Mouse (Mus musculus): ENCODE results near the gene Mfap1a. TPM values are rescaled to one million over a fixed set of nuclear protein-coding genes. Genes with fewer than 3 reads are reported as not detected.

Gene Mfap1a
- polyA plus RNA-seq, 1 experiment, result 4.9 TPM

DNA sequence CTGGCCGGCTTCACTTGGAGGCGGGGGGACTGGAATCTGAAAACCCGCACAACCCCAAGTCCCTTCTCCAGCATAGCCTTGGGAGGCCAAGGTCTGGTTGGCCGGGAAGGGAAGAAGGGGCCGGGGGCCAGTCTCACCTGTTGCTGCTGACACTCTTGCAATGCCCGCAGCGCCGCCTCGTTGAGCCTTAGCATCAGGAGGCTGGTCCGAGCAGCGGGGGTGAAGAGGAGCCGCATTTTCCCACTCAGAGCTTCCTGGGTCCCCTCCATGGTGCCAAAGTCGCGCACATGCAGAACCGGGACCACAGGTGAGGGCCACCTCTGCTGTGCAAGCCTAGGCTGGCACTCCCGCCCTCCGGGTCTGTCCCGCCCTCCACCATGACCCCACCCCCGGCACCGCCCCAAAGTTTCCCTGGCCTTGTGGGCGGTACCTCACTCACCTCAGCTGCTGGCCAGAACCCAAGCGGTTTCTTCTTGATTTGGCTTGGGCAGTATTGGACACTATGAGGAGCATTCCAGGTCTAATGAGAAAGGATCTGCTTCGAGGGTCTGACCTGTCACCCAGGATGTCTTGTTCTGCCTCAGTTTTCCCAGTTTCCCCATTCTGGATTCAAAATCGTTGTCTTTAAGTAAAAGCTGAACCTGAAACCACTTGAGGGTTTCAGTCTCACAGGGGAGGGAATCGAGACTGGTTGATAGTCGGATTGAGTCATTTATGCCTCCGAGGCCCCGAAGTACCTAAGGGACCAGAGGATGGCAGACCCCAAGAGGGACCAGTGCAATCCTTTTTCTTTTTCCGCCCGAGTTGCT is 64.0 kb downstream of the Mfap1a start:
- 2% methylated on average over 30 of the region's 30 CpGs for WGBS
- Histone ChIP-seq H3K4me1 (ENCODE audit: control insufficient read depth, insufficient read depth, low read length) (0 out of 2 replicates have a peak, but pooled peaks cover 2% of the 10 kb centered on the region), H3K4me3 (replicated peaks; ENCODE audit: extremely low read depth, low read depth, low read length) (peak overlapping the region; percentile 52)
- TF ChIP-seq CTCF (IDR thresholded peaks at IDR 0.05; ENCODE audit: insufficient read depth, low read length) (no peak), POLR2A (IDR thresholded peaks at IDR 0.05; ENCODE audit: borderline replicate concordance, extremely low read depth, low read depth, low read length) (no peak)
- DNase-seq, result peak; percentile 84

Other genes with a start within 250 kb of the Mfap1a start
- gene Trp53bp1, start 235.3 kb downstream of the Mfap1a start, polyA plus RNA-seq (2012; rRNA removed), result 15.5 and 28.1 TPM in 2 replicates
- gene Map1a, start 217.1 kb downstream of the Mfap1a start, polyA plus RNA-seq (2012; rRNA removed), result 4.6 and 4.7 TPM in 2 replicates
- 25.5 and 34.0 TPM in 2 replicates for gene Ppip5k1, start 151.3 kb downstream of the Mfap1a start, polyA plus RNA-seq (2012; rRNA removed)
- 36.4 and 55.0 TPM in 2 replicates for gene Ckmt1, start 149.0 kb downstream of the Mfap1a start, polyA plus RNA-seq (2012; rRNA removed)
- gene Strc, start 119.5 kb downstream of the Mfap1a start, polyA plus RNA-seq (2012; rRNA removed), result 0.08 TPM in 1 of 2 replicates, not detected in the other
- gene Pdia3, start 92.9 kb downstream of the Mfap1a start, polyA plus RNA-seq (2012; rRNA removed), result 395 and 710 TPM in 2 replicates
- 1.00 and 2.0 TPM in 2 replicates for gene Catsper2, start 92.9 kb downstream of the Mfap1a start, polyA plus RNA-seq (2012; rRNA removed)
- gene Ell3, start 62.4 kb downstream of the Mfap1a start, polyA plus RNA-seq (2012; rRNA removed), result 0.97 and 1.1 TPM in 2 replicates
- gene Serf2, start 57.5 kb downstream of the Mfap1a start, polyA plus RNA-seq (2012; rRNA removed), result 227 and 315 TPM in 2 replicates
- 6.8 and 10.1 TPM in 2 replicates for gene Hypk, start 53.4 kb downstream of the Mfap1a start, polyA plus RNA-seq (2012; rRNA removed)
- 0.40 and 0.66 TPM in 2 replicates for gene Serinc4, start 49.9 kb downstream of the Mfap1a start, polyA plus RNA-seq (2012; rRNA removed)
- gene Mfap1b, start 32.6 kb downstream of the Mfap1a start, polyA plus RNA-seq (2012; rRNA removed), result 3.3 and 5.1 TPM in 2 replicates
- gene Wdr76, start 58 bp upstream of the Mfap1a start, polyA plus RNA-seq (2012; rRNA removed), result 1.3 and 3.0 TPM in 2 replicates